Mouse (Mus musculus) spleen, adult 2 months (tissue): ENCODE data around the gene Rhob. TPM values are rescaled to one million over a fixed set of nuclear protein-coding genes. Genes with fewer than 3 reads are reported as not detected.

Source experiments
- DNase-seq, 2 experiments: peaks; one replicate each; pipeline versions ENCODE4 v3.0.0 to v3.0.0-alpha.2; 2012 to 2021; ENCODE audit warnings: low spot score in 2 of 2, low read depth in 1 of 2
- H3K27ac ChIP-seq: fragments of 200-500 bp; 2 replicates; pipeline ENCODE4 v1.5.1; 2012; ENCODE audit warnings: low read length, inconsistent platforms; ENCODE audit not compliant: insufficient read depth
- H3K27me3 ChIP-seq: fragments of 200-500 bp; 2 replicates; pipeline ENCODE4 v1.6.1; 2012; ENCODE audit warnings: mild to moderate bottlenecking, moderate library complexity, low read length, inconsistent platforms; ENCODE audit not compliant: control insufficient read depth, insufficient read depth
- H3K36me3 ChIP-seq: fragments of 200-500 bp; 2 replicates; pipeline ENCODE4 v1.6.1; 2012; ENCODE audit warnings: mild to moderate bottlenecking, low read length, inconsistent platforms; ENCODE audit not compliant: control insufficient read depth, insufficient read depth
- H3K4me1 ChIP-seq: fragments of 200-500 bp; 2 replicates; pipeline ENCODE4 v1.6.1; 2011; ENCODE audit warnings: inconsistent platforms; ENCODE audit not compliant: control insufficient read depth, insufficient read depth, insufficient read length
- H3K4me3 ChIP-seq: fragments of 200-500 bp; 2 replicates; pipeline ENCODE4 v1.5.1; 2011; ENCODE audit warnings: mild to moderate bottlenecking, inconsistent platforms; ENCODE audit not compliant: insufficient read depth, insufficient read length; ENCODE audit errors: extremely low read depth
- CTCF ChIP-seq: fragments of 200-500 bp; IDR thresholded peaks from 2 replicates; pipeline ENCODE4 v1.5.1; 2011; ENCODE audit warnings: mild to moderate bottlenecking, inconsistent platforms; ENCODE audit not compliant: insufficient read depth, insufficient read length, insufficient replicate concordance; ENCODE audit errors: extremely low read depth
- POLR2A ChIP-seq: fragments of 200-500 bp; IDR thresholded peaks from 2 replicates; pipeline ENCODE4 v1.6.1; 2011; ENCODE audit warnings: low read depth, low read length, inconsistent platforms
- WGBS: fragments of 180-500 bp; shearing (Covaris S2); methylation state at CpG from one replicate; pipeline ENCODE4 v1.1.7; 2018; 5-methylcytosine and 5-hydroxymethylcytosine counted together
- polyA plus RNA-seq: library from polyadenylated mRNA; depleted of rRNA; stranded (reverse); fragments of >200 nt; gene quantifications from 2 replicates; pipeline ENCODE4 v1.2.3, GENCODE M21; 2012

The Rhob gene
- polyA plus RNA-seq, 1 experiment: 84.8 TPM

- Histone ChIP-seq H3K36me3 (no peaks in the 10 kb centered on the region), H3K4me1 (no peaks in the 10 kb centered on the region), H3K27me3 (no peaks in the 10 kb centered on the region), H3K4me3 (no peak overlapping the region), H3K27ac (no peak overlapping the region)
- DNase-seq: no peak
- TF ChIP-seq CTCF: no peak
- TF ChIP-seq POLR2A: no peak
- 84% methylated on average over 9 of the region's 9 CpGs for WGBS
Measured at GRCm38 (mm10) chr12:8536221-8536965, 36.6 kb upstream of the Rhob start.

- no peaks in the 10 kb centered on the region for H3K4me1 ChIP-seq
- H3K27ac ChIP-seq: no peak overlapping the region
- no peak overlapping the region for H3K4me3 ChIP-seq
- 85% methylated on average over 7 of the region's 7 CpGs for WGBS
- H3K36me3 ChIP-seq: no peaks in the 10 kb centered on the region
- DNase-seq: no peak
- H3K27me3 ChIP-seq: no peaks in the 10 kb centered on the region
- no peak for TF ChIP-seq POLR2A
- no peak for TF ChIP-seq CTCF
Measured at GRCm38 (mm10) chr12:8535596-8535995, 35.8 kb upstream of the Rhob start.

GRCm38 (mm10) chr12:8534915-8535314 lies 35.1 kb upstream of the Rhob start:
- H3K27me3 ChIP-seq: no peaks in the 10 kb centered on the region
- WGBS: 75% methylated on average over 1 of the region's 1 CpGs
- no peaks in the 10 kb centered on the region for H3K4me1 ChIP-seq
- TF ChIP-seq CTCF (no peak), POLR2A (no peak)
- H3K4me3 ChIP-seq: no peak overlapping the region
- no peak for DNase-seq
- H3K27ac ChIP-seq: no peak overlapping the region
- no peaks in the 10 kb centered on the region for H3K36me3 ChIP-seq

GRCm38 (mm10) chr12:8527770-8528169 lies 28.0 kb upstream of the Rhob start:
- no peak for DNase-seq
- H3K4me1 ChIP-seq: no peaks in the 10 kb centered on the region
- H3K27me3 ChIP-seq: no peaks in the 10 kb centered on the region
- H3K36me3 ChIP-seq: no peaks in the 10 kb centered on the region
- H3K4me3 ChIP-seq: no peak overlapping the region
- TF ChIP-seq POLR2A: no peak
- TF ChIP-seq CTCF: no peak
- 72% methylated on average over 5 of the region's 5 CpGs for WGBS
- no peak overlapping the region for H3K27ac ChIP-seq

- no peak for DNase-seq
- Histone ChIP-seq H3K4me1 (no peaks in the 10 kb centered on the region), H3K27me3 (no peaks in the 10 kb centered on the region), H3K4me3 (no peak overlapping the region), H3K27ac (no peak overlapping the region), H3K36me3 (no peaks in the 10 kb centered on the region)
- TF ChIP-seq CTCF (no peak), POLR2A (no peak)
- WGBS: 43% methylated on average over 1 of the region's 1 CpGs
Measured at GRCm38 (mm10) chr12:8527175-8527574, 27.4 kb upstream of the Rhob start.

GRCm38 (mm10) chr12:8524062-8524461 lies 24.3 kb upstream of the Rhob start:
- no peak for DNase-seq
- peaks cover 7% of the 10 kb centered on the region; the same call in 1 of the 2 replicates for H3K4me1 ChIP-seq
- H3K36me3 ChIP-seq: no peaks in the 10 kb centered on the region
- no peak overlapping the region for H3K27ac ChIP-seq
- TF ChIP-seq POLR2A (no peak), CTCF (no peak)
- 84% methylated on average over 5 of the region's 5 CpGs for WGBS
- H3K27me3 ChIP-seq: no peaks in the 10 kb centered on the region
- no peak overlapping the region for H3K4me3 ChIP-seq

- H3K27ac ChIP-seq: no peak overlapping the region
- no peaks in the 10 kb centered on the region for H3K27me3 ChIP-seq
- WGBS: 54% methylated on average over 2 of the region's 2 CpGs
- peaks cover 7% of the 10 kb centered on the region; the same call in 1 of the 2 replicates for H3K4me1 ChIP-seq
- H3K36me3 ChIP-seq: no peaks in the 10 kb centered on the region
- H3K4me3 ChIP-seq: no peak overlapping the region
- DNase-seq: no peak
- TF ChIP-seq POLR2A (no peak), CTCF (no peak)
Measured at GRCm38 (mm10) chr12:8522711-8523110, 22.9 kb upstream of the Rhob start.
